Mouse (Mus musculus) lung, adult 2 months (tissue): ENCODE results near the gene Col16a1. TPM values are rescaled to one million over a fixed set of nuclear protein-coding genes. Genes with fewer than 3 reads are reported as not detected.

Source experiments
- DNase-seq: peaks from one replicate; pipeline ENCODE4 v3.0.0; 2022
- H3K4me1 ChIP-seq: fragments of 200-500 bp; 2 replicates; pipeline ENCODE4 v1.6.1; 2011; ENCODE audit warnings: low read length; ENCODE audit not compliant: control insufficient read depth, insufficient read depth
- H3K4me3 ChIP-seq: fragments of 200-500 bp; replicated peaks from 2 replicates; pipeline ENCODE3; 2011; ENCODE audit warnings: low read depth, mild to moderate bottlenecking, control low read depth, low read length; ENCODE audit errors: extremely low read depth
- CTCF ChIP-seq: fragments of 200-500 bp; IDR thresholded peaks from 2 replicates; pipeline ENCODE4 v1.5.1; 2011; ENCODE audit warnings: mild to moderate bottlenecking, low read length, control low read depth; ENCODE audit not compliant: insufficient read depth
- POLR2A ChIP-seq: fragments of 200-500 bp; IDR thresholded peaks from 2 replicates; pipeline ENCODE4 v1.6.1; 2011; ENCODE audit warnings: low read depth, mild to moderate bottlenecking, control low read depth, low read length, borderline replicate concordance; ENCODE audit errors: extremely low read depth
- WGBS: fragments of 180-500 bp; shearing (Covaris S2); methylation state at CpG from one replicate; pipeline ENCODE4 v1.1.7; 2018; 5-methylcytosine and 5-hydroxymethylcytosine counted together
- polyA plus RNA-seq: library from polyadenylated mRNA; depleted of rRNA; stranded (reverse); fragments of >200 nt; gene quantifications from 2 replicates; pipeline ENCODE4 v1.2.3, GENCODE M21; 2012

Gene Col16a1
- polyA plus RNA-seq, 1 experiment: 27.9 TPM

GRCm38 (mm10) chr4:130041076-130041475 lies 6.6 kb upstream of the Col16a1 start:
- peaks cover 2% of the 10 kb centered on the region; the same call in 1 of the 2 replicates for H3K4me1 ChIP-seq
- 89% methylated on average over 11 of the region's 11 CpGs for WGBS
- no peak for DNase-seq
- TF ChIP-seq CTCF (no peak), POLR2A (no peak)
- no peak overlapping the region for H3K4me3 ChIP-seq

GRCm38 (mm10) chr4:130044211-130044610 lies 3.4 kb upstream of the Col16a1 start:
- WGBS: 82% methylated on average over 9 of the region's 9 CpGs
- TF ChIP-seq POLR2A (no peak), CTCF (no peak)
- DNase-seq: no peak
- Histone ChIP-seq H3K4me1 (peaks cover 2% of the 10 kb centered on the region; the same call in 1 of the 2 replicates), H3K4me3 (no peak overlapping the region)

- TF ChIP-seq CTCF: no peak
- TF ChIP-seq POLR2A: 0 out of 2 replicates have a peak, but pooled peaks have one; percentile 14
- DNase-seq: no peak
- H3K4me1 ChIP-seq: peaks cover 6% of the 10 kb centered on the region
- no peak overlapping the region for H3K4me3 ChIP-seq
- 27% methylated on average over 14 of the region's 14 CpGs for WGBS
These were observed 2.0 kb upstream of the Col16a1 start for GRCm38 (mm10) chr4:130045609-130046008.

- peaks cover 6% of the 10 kb centered on the region for H3K4me1 ChIP-seq
- TF ChIP-seq CTCF (no peak), POLR2A (no peak)
- peak overlapping the region; percentile 19 for H3K4me3 ChIP-seq
- DNase-seq: no peak
- 51% methylated on average over 4 of the region's 4 CpGs for WGBS
These were observed 501 bp downstream of the Col16a1 start for GRCm38 (mm10) chr4:130048203-130048479.

- peak; percentile 30 for DNase-seq
- peaks cover 6% of the 10 kb centered on the region for H3K4me1 ChIP-seq
- no peak overlapping the region for H3K4me3 ChIP-seq
- TF ChIP-seq POLR2A (no peak), CTCF (no peak)
- 74% methylated on average over 8 of the region's 8 CpGs for WGBS
These were observed 2.6 kb downstream of the Col16a1 start for GRCm38 (mm10) chr4:130050056-130050824.

GRCm38 (mm10) chr4:130052283-130052682 lies 4.6 kb downstream of the Col16a1 start:
- H3K4me3 ChIP-seq: no peak overlapping the region
- H3K4me1 ChIP-seq: peaks cover 3% of the 10 kb centered on the region
- no peak for DNase-seq
- WGBS: 88% methylated on average over 3 of the region's 3 CpGs
- no peak for TF ChIP-seq POLR2A
- no peak for TF ChIP-seq CTCF

- 78% methylated on average over 9 of the region's 9 CpGs for WGBS
- Histone ChIP-seq H3K4me1 (peaks cover 3% of the 10 kb centered on the region), H3K4me3 (no peak overlapping the region)
- no peak for TF ChIP-seq CTCF
- TF ChIP-seq POLR2A: no peak
- no peak for DNase-seq
These were observed 5.5 kb downstream of the Col16a1 start for GRCm38 (mm10) chr4:130053111-130053510.

GRCm38 (mm10) chr4:130054727-130055126 lies 7.1 kb downstream of the Col16a1 start:
- H3K4me3 ChIP-seq: no peak overlapping the region
- TF ChIP-seq CTCF (no peak), POLR2A (no peak)
- 25% methylated on average over 1 of the region's 1 CpGs for WGBS
- peaks cover 3% of the 10 kb centered on the region for H3K4me1 ChIP-seq
- no peak for DNase-seq

- DNase-seq: no peak
- Histone ChIP-seq H3K4me3 (no peak overlapping the region), H3K4me1 (no peaks in the 10 kb centered on the region; the same call in 1 of the 2 replicates)
- no peak for TF ChIP-seq CTCF
- no peak for TF ChIP-seq POLR2A
- WGBS: 83% methylated on average over 14 of the region's 14 CpGs
These were observed 7.7 kb downstream of the Col16a1 start for GRCm38 (mm10) chr4:130055160-130056010.
